In genomic region chr7:25246759-25247137, GRCm38 (mm10) we compare ENCODE assay signal across 8 mouse cellular contexts. TPM values are rescaled to one million over a fixed set of nuclear protein-coding genes. Genes with fewer than 3 reads are reported as not detected.
DNase-seq lines count a peak whose midpoint lies in the region; ATAC-seq and TF ChIP-seq lines count a peak whose summit lies in the region.

No protein-coding gene starts in this region.

- TF ChIP-seq CTCF in layer of hippocampus, adult 2 months (conservative IDR thresholded peaks at IDR 0.05): no peak

- H3K36me3 ChIP-seq in embryonic facial prominence, embryonic 12.5 days: peaks cover 37% of the 10 kb centered on the region
- H3K36me3 ChIP-seq in intestine, embryonic 14.5 days (ENCODE audit: control insufficient read depth, insufficient read depth, low read length): peaks cover 44% of the 10 kb centered on the region
- no peaks in the 10 kb centered on the region for H3K36me3 ChIP-seq in myocyte (ENCODE audit: control insufficient read depth, insufficient read depth)

- peak overlapping the region; percentile 81 for H3K9ac ChIP-seq in embryonic facial prominence, embryonic 12.5 days
- peak overlapping the region; percentile 97 for H3K9ac ChIP-seq in intestine, embryonic 14.5 days (ENCODE audit: low read length)

- peaks cover 44% of the 10 kb centered on the region for H3K4me1 ChIP-seq in embryonic facial prominence, embryonic 12.5 days
- peaks cover 33% of the 10 kb centered on the region for H3K4me1 ChIP-seq in intestine, embryonic 14.5 days (replicated peaks; ENCODE audit: control insufficient read depth, insufficient read depth, low read length)

- no peaks in the 10 kb centered on the region for H3K27me3 ChIP-seq in embryonic facial prominence, embryonic 12.5 days
- no peaks in the 10 kb centered on the region for H3K27me3 ChIP-seq in intestine, embryonic 14.5 days (replicated peaks; ENCODE audit: control insufficient read depth, insufficient read depth, low read length)
- no peaks in the 10 kb centered on the region for H3K27me3 ChIP-seq in myocyte (ENCODE audit: control insufficient read depth, insufficient read depth, insufficient read length)

- ATAC-seq in embryonic facial prominence, embryonic 12.5 days (ENCODE audit: insufficient number of reproducible peaks, insufficient read depth, low FRiP score, low TSS enrichment): no peak
- no peak for ATAC-seq in intestine, embryonic 14.5 days (replicated peaks; ENCODE audit: low FRiP score, low TSS enrichment, low read depth)

- H3K4me2 ChIP-seq in embryonic facial prominence, embryonic 12.5 days (replicated peaks): peak overlapping the region; percentile 97
- peak overlapping the region; percentile 98 for H3K4me2 ChIP-seq in intestine, embryonic 14.5 days (ENCODE audit: low read length)
- peak overlapping the region; percentile 99 for H3K4me2 ChIP-seq in myocyte (ENCODE audit: low read depth)

- TF ChIP-seq POLR2A in myocyte (IDR thresholded peaks at IDR 0.05; ENCODE audit: insufficient read length, low read depth): no peak

- 50% methylated on average over 4 of the region's 4 CpGs for WGBS in embryonic facial prominence, embryonic 12.5 days
- WGBS in intestine, embryonic 14.5 days: 49% methylated on average over 4 of the region's 4 CpGs

- H3K4me3 ChIP-seq in layer of hippocampus, adult 2 months: peak overlapping the region; percentile 97
- peak overlapping the region; percentile 72 for H3K4me3 ChIP-seq in embryonic facial prominence, embryonic 12.5 days
- peak overlapping the region; percentile 97; the same call in 1 of the 2 replicates for H3K4me3 ChIP-seq in intestine, embryonic 14.5 days (ENCODE audit: low read depth, low read length)
- H3K4me3 ChIP-seq in myocyte: peak overlapping the region; percentile 84

- DNase-seq in layer of hippocampus, adult 2 months (ENCODE audit: low spot score in 2 of 2): no peak
- DNase-seq in layer of hippocampus, adult 18-20 months (ENCODE audit: low spot score in 2 of 2): no peak
- DNase-seq in intestine, embryonic 14.5 days (ENCODE audit: low spot score): no peak
- DNase-seq in frontal cortex, postnatal 10 days (ENCODE audit: low spot score in 2 of 2): no peak
- no peak for DNase-seq in kidney, adult 8-10 months
- no peak for DNase-seq in adipocyte (ENCODE audit: low spot score)

- H3K79me2 ChIP-seq in myocyte (ENCODE audit: control insufficient read depth, insufficient read depth): peaks cover 60% of the 10 kb centered on the region

- peak overlapping the region; percentile 99 for H3K27ac ChIP-seq in layer of hippocampus, adult 2 months
- H3K27ac ChIP-seq in embryonic facial prominence, embryonic 12.5 days: peak overlapping the region; percentile 99
- H3K27ac ChIP-seq in intestine, embryonic 14.5 days (ENCODE audit: low read depth): peak overlapping the region; percentile 97; the same call in 1 of the 2 replicates

- no peak overlapping the region for H3ac ChIP-seq in myocyte (ENCODE audit: control insufficient read depth, insufficient read length)

- H3K9me3 ChIP-seq in embryonic facial prominence, embryonic 12.5 days: no peaks in the 10 kb centered on the region
- H3K9me3 ChIP-seq in intestine, embryonic 14.5 days (ENCODE audit: control insufficient read depth, low read length): no peaks in the 10 kb centered on the region

TF ChIP-seq in myocyte, 11 proteins besides CTCF, POLR2A, EP300 and RAD21:
- TF ChIP-seq POLR2AphosphoS2 (IDR thresholded peaks at IDR 0.05; ENCODE audit: insufficient read length, low read depth) (no peak), REST (IDR thresholded peaks at IDR 0.05; ENCODE audit: insufficient read depth, insufficient read length) (no peak), SRF (IDR thresholded peaks at IDR 0.05; ENCODE audit: control insufficient read depth, insufficient read length, low read depth) (no peak)

RNA-seq across cellular contexts. Expression of gene Erf, which starts 3.8 kb away (rescaled TPM):
- 10 to 100 TPM; 40.3 to 45.1 TPM for total RNA-seq in layer of hippocampus, adult 2 months (2021)
- total RNA-seq in layer of hippocampus, adult 18-20 months (2021): 10 to 100 TPM; 43.1 to 46.3 TPM
- polyA plus RNA-seq in embryonic facial prominence, embryonic 12.5 days (2016; fragmentation: Nextera tagmentation; extraction: Ambion mirVana): 20.0 and 20.8 TPM in 2 replicates
- polyA plus RNA-seq in intestine, embryonic 14.5 days (2014; fragmentation: Nextera tagmentation; extraction: Ambion mirVana): 19.9 and 22.0 TPM in 2 replicates
- polyA plus RNA-seq in myocyte (2012; fragmentation: generic; extraction: Trizol): 42.5 TPM

RNA-seq across cellular contexts. Expression of gene Gsk3a, which starts 9.1 kb away (rescaled TPM):
- total RNA-seq in layer of hippocampus, adult 2 months (2021): 100 to 1,000 TPM; 206 to 220 TPM
- 100 to 1,000 TPM; 208 to 221 TPM for total RNA-seq in layer of hippocampus, adult 18-20 months (2021)
- 15.9 and 17.4 TPM in 2 replicates for polyA plus RNA-seq in embryonic facial prominence, embryonic 12.5 days (2016; fragmentation: Nextera tagmentation; extraction: Ambion mirVana)
- polyA plus RNA-seq in intestine, embryonic 14.5 days (2014; fragmentation: Nextera tagmentation; extraction: Ambion mirVana): 13.2 and 13.6 TPM in 2 replicates
- polyA plus RNA-seq in myocyte (2012; fragmentation: generic; extraction: Trizol): 69.4 TPM

RNA-seq across cellular contexts. Expression of gene Cic, which starts 20.8 kb away (rescaled TPM):
- total RNA-seq in layer of hippocampus, adult 2 months (2021): 100 to 1,000 TPM; 218 to 225 TPM
- 100 to 1,000 TPM; 198 to 203 TPM for total RNA-seq in layer of hippocampus, adult 18-20 months (2021)
- polyA plus RNA-seq in embryonic facial prominence, embryonic 12.5 days (2016; fragmentation: Nextera tagmentation; extraction: Ambion mirVana): 45.7 and 47.0 TPM in 2 replicates
- 38.0 and 38.5 TPM in 2 replicates for polyA plus RNA-seq in intestine, embryonic 14.5 days (2014; fragmentation: Nextera tagmentation; extraction: Ambion mirVana)
- 65.8 TPM for polyA plus RNA-seq in myocyte (2012; fragmentation: generic; extraction: Trizol)

RNA-seq across cellular contexts. Expression of gene Zfp526, which starts 25.5 kb away (rescaled TPM):
- 10 to 100 TPM; 10.5 to 12.7 TPM for total RNA-seq in layer of hippocampus, adult 2 months (2021)
- total RNA-seq in layer of hippocampus, adult 18-20 months (2021): 10 to 100 TPM; 12.6 to 12.7 TPM
- 2.9 and 3.0 TPM in 2 replicates for polyA plus RNA-seq in embryonic facial prominence, embryonic 12.5 days (2016; fragmentation: Nextera tagmentation; extraction: Ambion mirVana)
- 3.9 and 4.2 TPM in 2 replicates for polyA plus RNA-seq in intestine, embryonic 14.5 days (2014; fragmentation: Nextera tagmentation; extraction: Ambion mirVana)
- 5.6 TPM for polyA plus RNA-seq in myocyte (2012; fragmentation: generic; extraction: Trizol)

RNA-seq across cellular contexts. Expression of gene Dedd2, which starts 26.3 kb away (rescaled TPM):
- total RNA-seq in layer of hippocampus, adult 2 months (2021): 10 to 100 TPM; 23.7 to 24.1 TPM
- total RNA-seq in layer of hippocampus, adult 18-20 months (2021): 10 to 100 TPM; 26.8 to 29.9 TPM
- polyA plus RNA-seq in embryonic facial prominence, embryonic 12.5 days (2016; fragmentation: Nextera tagmentation; extraction: Ambion mirVana): 13.7 and 14.9 TPM in 2 replicates
- 8.0 and 9.0 TPM in 2 replicates for polyA plus RNA-seq in intestine, embryonic 14.5 days (2014; fragmentation: Nextera tagmentation; extraction: Ambion mirVana)
- polyA plus RNA-seq in myocyte (2012; fragmentation: generic; extraction: Trizol): 8.8 TPM
